Mouse (Mus musculus) gastrocnemius, postnatal 4 days (tissue): ENCODE data around the gene Lyl1. TPM values are rescaled to one million over a fixed set of nuclear protein-coding genes. Genes with fewer than 3 reads are reported as not detected.
A peak's percentile ranks its signal among the peaks of the same experiment; 100 is the strongest.

Experiments used
- DNase-seq, 2 experiments: peaks; one replicate each; pipeline ENCODE4 v3.0.0; 2021 to 2022; ENCODE audit warnings: low spot score in 2 of 2, mixed read lengths in 2 of 2
- total RNA-seq, 2 experiments: library from RNA; stranded (reverse); gene quantifications; 2 replicates each; pipeline ENCODE4 v1.2.3; 2021

Gene Lyl1
- total RNA-seq, 2 experiments from 2014 or later, result 6.0 to 7.1 TPM

DNA sequence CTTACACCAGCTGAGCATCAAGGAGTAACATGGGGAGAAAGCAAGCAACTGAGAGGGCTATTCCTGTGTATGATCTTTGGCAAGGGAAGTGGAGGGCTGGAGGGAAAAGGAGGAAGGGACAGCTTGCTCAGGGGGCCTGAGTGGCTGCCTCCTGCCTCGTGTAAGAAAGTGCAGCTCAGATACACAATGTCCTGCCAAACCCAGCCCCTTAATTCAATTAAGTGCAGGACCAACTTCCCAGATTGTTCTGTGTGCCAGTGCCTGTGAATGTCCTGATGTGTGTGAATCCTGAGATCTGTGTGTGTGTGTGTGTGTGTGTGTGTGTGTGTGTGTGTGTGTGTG is 38.1 kb downstream of the Lyl1 start:
- no peak for DNase-seq

DNA sequence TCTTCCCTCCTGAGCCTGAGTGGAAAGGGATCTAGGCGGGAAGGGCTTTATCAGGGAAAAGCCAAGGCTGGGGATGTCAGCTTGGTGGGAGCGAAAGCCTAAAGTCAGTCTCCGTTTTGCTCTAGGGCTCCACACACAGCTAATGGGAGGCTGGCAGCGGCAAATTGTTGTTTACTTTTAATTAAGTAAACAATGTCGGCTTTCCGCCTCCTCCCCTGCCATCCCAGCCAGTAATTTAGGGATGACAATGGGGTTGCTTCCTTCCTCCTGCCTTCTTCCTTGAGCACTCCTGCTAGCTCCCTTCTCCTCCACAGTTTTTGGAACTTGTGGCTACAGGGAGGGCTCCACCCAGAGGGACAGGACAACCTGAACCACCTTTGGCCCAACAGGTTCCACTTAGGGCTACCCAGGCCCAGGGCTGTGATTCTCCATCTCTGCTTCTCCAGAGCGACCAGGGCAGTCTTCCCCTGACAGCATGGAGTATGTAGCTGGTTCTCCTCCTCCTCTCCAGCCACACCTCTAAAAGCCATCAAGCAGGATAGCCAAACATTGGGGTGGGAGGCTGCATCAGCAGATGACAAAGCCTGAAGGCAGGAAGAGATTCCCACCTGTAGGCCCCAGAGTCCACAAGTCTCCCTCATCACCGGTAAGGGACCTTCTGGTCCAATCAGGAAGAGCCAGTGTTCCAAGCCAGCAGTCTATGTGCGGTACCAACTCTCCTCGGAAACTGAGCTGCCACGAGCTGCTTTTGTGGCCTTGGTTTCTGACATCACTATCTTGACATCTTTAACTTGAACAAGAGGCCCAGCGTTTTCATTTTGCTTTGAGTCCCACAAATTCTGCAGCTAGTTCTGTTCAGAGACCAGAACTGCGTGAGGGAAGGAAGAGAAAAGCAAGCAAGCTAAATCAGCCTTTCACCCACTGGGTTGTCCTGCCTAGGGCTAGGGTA is 39.9 kb downstream of the Lyl1 start:
- DNase-seq, result no peak

DNA sequence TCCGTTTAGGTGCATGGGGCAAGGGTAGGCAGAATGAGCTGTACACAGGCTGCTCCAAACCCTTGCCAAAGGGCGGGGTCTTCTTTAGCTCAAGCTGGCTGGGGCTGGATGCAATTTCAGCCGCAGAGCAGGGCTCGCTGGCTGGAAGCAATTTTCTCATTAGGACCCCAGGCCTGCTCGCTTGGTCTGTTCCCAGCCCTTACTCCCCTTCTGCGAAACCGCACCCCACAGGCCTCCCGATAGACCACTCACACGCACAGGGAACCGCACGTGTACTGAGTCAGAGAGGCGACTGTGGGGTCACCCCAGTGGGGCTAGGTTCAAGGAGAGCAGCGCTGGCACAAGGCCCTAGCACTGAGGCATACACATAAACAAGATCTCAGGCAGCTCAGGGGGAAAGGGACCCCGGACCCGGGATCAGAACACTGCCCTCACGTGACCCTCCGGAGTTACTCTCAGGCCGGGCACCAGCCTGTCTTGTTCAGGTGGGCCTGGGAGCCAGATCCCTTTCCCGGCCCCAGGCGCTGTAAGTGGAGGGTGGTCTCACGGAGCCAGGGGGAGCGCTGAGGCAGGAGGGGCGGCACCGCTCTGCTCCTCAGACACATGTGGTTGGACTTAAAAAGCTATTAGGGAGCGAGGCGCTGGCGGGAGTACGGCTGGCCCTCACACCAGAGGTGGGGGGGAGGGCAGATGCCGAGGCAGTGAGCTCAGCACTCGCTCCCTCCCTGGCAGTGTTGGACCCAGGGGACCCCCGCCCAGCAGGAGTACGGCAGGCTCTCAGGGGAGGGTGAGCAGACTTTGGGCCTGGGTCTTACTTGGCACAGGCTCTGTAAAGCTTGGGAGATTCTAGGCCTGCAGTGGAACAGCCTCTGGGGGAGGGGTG is 41.2 kb downstream of the Lyl1 start:
- DNase-seq, result peak; percentile 58 to 87

DNA sequence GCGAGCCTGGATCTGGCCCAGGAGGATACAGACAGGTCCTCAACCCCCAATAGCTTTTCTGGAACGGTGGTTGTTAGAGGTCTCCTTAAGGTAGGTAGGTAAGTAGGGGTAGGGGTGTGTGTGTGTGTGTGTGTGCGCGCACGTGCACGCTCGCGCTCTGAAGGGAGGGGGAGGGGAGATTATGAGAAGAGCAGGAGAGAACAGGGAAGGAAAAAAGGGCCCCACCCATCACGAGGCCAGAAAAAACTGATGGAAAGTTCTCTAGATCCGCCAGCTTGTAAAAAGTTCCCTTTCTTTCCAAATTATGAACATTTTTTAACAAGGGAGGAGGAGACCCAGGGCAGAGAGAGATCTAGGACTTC is 41.8 kb downstream of the Lyl1 start:
- DNase-seq, result no peak

DNA sequence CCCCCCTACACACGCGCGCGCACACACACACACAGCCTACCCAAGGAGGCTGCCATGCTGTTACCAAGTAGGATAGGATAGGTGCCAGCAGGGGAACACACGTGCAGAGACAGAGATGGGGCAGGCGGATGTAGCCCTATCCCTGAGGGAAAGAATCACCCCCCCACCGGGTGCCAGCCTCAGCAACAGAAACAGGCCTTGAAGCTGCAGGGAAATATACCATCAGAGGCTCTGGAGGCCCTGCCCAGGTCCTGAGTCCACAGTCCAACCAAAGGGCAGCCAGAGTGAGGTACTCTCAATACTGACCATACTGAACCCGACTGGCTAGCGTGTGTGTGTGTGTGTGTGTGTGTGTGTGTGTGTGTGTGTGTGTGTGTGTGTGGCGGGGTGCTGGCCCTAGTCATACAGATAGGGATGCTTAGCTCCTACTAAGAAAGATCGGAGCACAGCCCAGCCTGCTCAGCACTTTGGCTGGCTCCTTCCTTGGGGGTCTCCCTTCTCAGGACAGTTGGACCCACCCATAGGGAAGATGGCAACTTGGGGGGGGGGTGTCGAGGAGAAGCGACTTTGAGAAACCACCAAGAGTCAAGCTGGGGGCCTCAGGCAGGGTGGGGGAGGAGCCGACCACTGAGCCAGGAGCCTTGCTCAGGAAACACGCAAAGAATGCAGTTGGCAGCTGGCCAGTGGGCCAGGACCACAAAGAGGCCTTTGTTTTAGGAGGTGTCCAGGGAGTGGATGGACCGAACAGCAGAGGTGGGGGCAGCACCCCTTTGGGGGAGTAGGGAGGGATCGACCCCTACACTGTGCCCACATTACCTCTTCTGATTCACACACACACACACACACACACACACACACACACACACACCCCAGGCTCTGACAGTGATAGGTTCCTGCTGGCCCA is 42.5 kb downstream of the Lyl1 start:
- DNase-seq, result peak; percentile 73 to 90

DNA sequence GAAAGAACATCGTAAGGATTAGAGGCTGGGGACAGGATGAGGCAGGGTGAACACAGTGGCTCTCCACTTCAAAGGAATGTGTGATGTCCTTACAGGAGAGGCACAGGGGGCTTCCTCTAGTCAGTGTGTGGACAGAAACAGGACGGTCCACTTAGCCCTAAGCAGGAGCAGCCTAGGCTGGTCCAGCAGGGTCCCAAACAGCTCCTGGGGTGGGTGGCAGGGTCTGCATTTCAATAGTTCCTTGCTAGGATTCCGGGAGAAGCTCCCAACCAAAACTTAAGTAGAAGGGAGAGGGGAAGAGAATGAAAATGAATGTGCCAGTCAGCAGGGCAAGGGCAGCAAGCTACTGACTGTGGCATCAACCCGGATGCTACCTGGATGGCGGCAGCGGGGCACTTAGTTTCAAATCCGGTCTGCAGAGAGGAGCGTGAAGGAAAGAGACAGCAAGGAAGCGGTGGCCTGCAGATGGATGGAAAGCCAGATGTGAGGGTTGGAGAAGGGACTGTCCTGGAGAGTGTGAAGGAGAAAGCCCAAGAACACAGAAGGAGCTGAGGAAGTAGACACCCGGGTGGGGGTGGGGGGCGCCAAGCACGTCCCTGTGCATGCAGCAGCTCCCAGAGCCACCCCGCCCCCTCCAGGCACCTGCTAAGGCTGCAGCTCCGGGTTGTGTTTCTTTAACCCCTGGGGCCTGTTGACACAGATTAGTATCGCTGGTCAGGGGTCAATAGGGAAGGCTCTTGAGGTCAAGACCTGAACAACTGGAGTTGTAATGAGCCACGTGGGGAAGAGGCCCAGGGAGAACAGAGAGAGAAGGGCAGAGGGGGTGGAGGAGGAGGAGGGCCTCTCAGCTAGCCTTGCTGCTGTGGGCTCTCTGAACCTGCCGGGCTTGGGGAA is 44.0 kb downstream of the Lyl1 start:
- DNase-seq, result no peak

DNA sequence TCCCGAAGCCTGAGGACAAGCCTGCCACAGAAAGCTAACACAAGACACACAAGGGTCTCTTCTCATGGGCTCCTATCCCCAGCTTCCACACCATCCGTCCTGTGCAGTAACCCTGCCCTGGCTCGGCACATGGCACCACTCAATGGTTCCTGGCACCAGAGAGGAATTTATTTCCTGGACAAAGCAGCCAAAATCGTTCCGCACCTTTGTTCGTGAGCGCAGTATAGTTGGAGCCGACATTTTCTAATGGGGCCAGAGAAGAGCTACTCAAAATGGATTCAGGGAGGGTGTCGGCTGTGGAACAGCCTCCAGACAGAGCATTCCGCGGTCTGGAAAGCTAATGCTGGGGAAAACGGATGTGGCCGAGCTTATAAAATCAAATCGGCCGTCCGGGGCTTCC is 48.3 kb downstream of the Lyl1 start:
- DNase-seq, result no peak

DNA sequence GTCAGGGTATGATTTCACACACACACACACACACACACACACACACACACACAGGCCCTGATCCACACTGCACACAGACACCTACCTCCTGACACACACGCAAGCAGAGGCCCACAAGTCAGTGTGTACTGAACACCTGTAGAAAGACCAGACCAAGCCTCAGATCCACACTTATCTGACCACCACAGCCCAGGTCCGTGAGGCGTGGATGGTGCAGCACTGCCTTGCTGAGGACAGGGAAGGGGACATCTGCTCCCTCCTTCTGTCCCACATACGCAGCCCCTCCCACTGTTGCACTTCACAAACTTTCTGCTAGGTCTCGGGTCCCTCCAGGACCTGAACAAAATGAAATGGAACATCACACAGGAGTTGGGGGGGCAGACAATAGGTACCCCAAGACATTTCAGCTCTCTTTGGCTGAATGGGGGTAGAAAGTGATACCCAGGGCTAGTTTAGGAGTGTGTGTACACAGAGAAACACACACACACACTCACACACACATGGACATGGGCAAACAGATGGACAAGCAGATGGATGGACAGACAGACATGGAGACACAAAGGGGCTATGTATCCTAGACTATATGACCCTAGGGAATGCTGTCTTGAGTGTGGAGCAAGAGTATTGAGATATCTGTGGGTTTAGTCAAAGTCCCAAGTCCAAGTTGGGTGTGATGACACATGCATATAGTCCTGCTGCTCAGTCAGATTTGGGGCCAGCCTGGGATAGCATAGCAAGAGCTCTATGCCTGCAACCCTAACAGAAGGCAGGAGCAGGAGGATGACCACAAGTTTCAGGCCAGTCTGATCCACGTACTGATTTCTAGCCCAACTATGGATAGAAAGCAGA is 51.7 kb downstream of the Lyl1 start:
- no peak for DNase-seq

Other genes starting within 250 kb of the Lyl1 start
- 10 to 100 TPM; 21.5 to 26.1 TPM for gene Ier2, start 38.6 kb upstream of the Lyl1 start, total RNA-seq
- gene Trmt1, start 15.2 kb upstream of the Lyl1 start, total RNA-seq, result 10 to 100 TPM; 50.5 to 53.8 TPM
- gene Nacc1, start 13.6 kb upstream of the Lyl1 start, total RNA-seq, result 10 to 100 TPM; 44.9 to 45.6 TPM
- 10 to 100 TPM in 1 of 2 experiments, 1 to 10 TPM in 1; 7.8 to 10.2 TPM for gene G430095P16Rik, start 21.6 kb downstream of the Lyl1 start, total RNA-seq
- gene Nfix, start 98.9 kb downstream of the Lyl1 start, total RNA-seq, result 100 to 1,000 TPM; 517 to 591 TPM
- 1 to 10 TPM; 6.3 to 6.8 TPM for gene Dand5, start 121.4 kb downstream of the Lyl1 start, total RNA-seq
- gene Gadd45gip1, start 130.1 kb downstream of the Lyl1 start, total RNA-seq, result 10 to 100 TPM; 33.3 to 36.0 TPM
- 100 to 1,000 TPM; 121 to 123 TPM for gene Rad23a, start 139.2 kb downstream of the Lyl1 start, total RNA-seq
- 100 to 1,000 TPM; 339 to 368 TPM for gene Calr, start 145.5 kb downstream of the Lyl1 start, total RNA-seq
- gene Farsa, start 155.5 kb downstream of the Lyl1 start, total RNA-seq, result 10 to 100 TPM; 37.2 to 41.3 TPM
- gene Syce2, start 170.7 kb downstream of the Lyl1 start, total RNA-seq, result 10 to 100 TPM; 15.3 to 18.0 TPM
- 10 to 100 TPM; 22.1 to 28.2 TPM for gene Gcdh, start 192.5 kb downstream of the Lyl1 start, total RNA-seq
- under 1 TPM in 1 of 2 experiments, not detected in 1; 0.67 TPM for gene Klf1, start 200.5 kb downstream of the Lyl1 start, total RNA-seq
- 1 to 10 TPM; 6.9 to 7.0 TPM for gene Dnase2a, start 207.1 kb downstream of the Lyl1 start, total RNA-seq
- under 1 TPM in 1 of 2 experiments, not detected in 1; 0.07 TPM for gene Mast1, start 235.9 kb downstream of the Lyl1 start, total RNA-seq
- not detected for gene Rtbdn, start 245.5 kb downstream of the Lyl1 start, total RNA-seq